Mouse (Mus musculus) heart, embryonic 13.5 days (tissue): Measurements from ENCODE around the gene Ajuba. TPM values are rescaled to one million over a fixed set of nuclear protein-coding genes. Genes with fewer than 3 reads are reported as not detected.
A peak's percentile ranks its signal among the peaks of the same experiment; 100 is the strongest.

Experiments
- ATAC-seq: fragments of 200-750 bp; cut with Nextera tagmentation; 2 replicates; pipeline ENCODE4 v1.8.0; 2017; ENCODE audit warnings: moderate TSS enrichment; ENCODE audit not compliant: insufficient number of reproducible peaks, low FRiP score, low TSS enrichment; ENCODE audit errors: extremely low read depth
- H3K27ac ChIP-seq: fragments of 300-500 bp; sonication (generic); replicated peaks from 2 replicates; pipeline ENCODE4 v1.5.1; 2015; ENCODE audit warnings: moderate library complexity, mild to moderate bottlenecking, inconsistent platforms
- H3K27me3 ChIP-seq: fragments of 300-500 bp; sonication (generic); replicated peaks from 2 replicates; pipeline ENCODE4 v1.6.1; 2015; ENCODE audit warnings: mild to moderate bottlenecking, inconsistent platforms
- H3K36me3 ChIP-seq: fragments of 300-500 bp; sonication (generic); 2 replicates; pipeline ENCODE4 v1.6.1; 2015; ENCODE audit warnings: mild to moderate bottlenecking, inconsistent platforms
- H3K4me1 ChIP-seq: fragments of 300-500 bp; sonication (generic); 2 replicates; pipeline ENCODE4 v1.6.1; 2015; ENCODE audit warnings: inconsistent platforms
- H3K4me2 ChIP-seq: fragments of 300-500 bp; sonication (generic); 2 replicates; pipeline ENCODE4 v1.6.1; 2015; ENCODE audit warnings: inconsistent platforms, mild to moderate bottlenecking, moderate library complexity
- H3K4me3 ChIP-seq: fragments of 300-500 bp; sonication (generic); 2 replicates; pipeline ENCODE4 v1.5.1; 2015; ENCODE audit warnings: moderate library complexity, mild to moderate bottlenecking, inconsistent platforms
- H3K9ac ChIP-seq: fragments of 300-500 bp; sonication (generic); 2 replicates; pipeline ENCODE4 v1.6.1; 2015; ENCODE audit warnings: inconsistent platforms, mild to moderate bottlenecking, moderate library complexity
- H3K9me3 ChIP-seq: fragments of 300-500 bp; sonication (generic); 2 replicates; pipeline ENCODE4 v1.6.1; 2016; ENCODE audit warnings: inconsistent platforms
- WGBS: fragments of 180-500 bp; shearing (Covaris S2); methylation state at CpG from one replicate; pipeline ENCODE4 v1.1.7; 2015; ENCODE audit warnings: mixed read lengths; 5-methylcytosine and 5-hydroxymethylcytosine counted together
- polyA plus RNA-seq: library from polyadenylated mRNA; unstranded; fragments of >200 nt; fragmentation: Nextera tagmentation; extraction: Ambion mirVana; gene quantifications from 2 replicates; pipeline ENCODE4 v1.2.1, GENCODE M21; 2015

Gene Ajuba
- polyA plus RNA-seq, 1 experiment from 2014 or later: 28.1 TPM

DNA sequence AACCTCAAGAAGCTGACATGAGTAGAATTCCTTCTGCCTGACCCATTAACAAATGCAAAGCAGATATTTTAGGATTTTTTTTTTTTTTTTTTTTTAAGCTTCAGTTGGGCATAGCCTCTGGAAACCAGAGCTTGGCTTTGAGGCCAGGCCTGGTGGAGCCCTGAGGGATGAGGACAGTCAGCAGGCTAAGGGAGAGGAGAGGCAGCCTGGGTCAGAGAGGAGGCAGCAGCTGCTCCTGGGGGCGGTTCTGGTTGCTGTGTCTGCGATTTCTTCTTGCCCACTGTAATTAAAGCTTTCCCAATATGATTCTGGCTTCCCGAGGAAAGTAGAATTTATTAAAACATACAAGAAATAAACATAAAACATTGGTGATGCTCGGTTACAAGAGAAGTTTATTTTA is 31.9 kb upstream of the Ajuba start:
- Histone ChIP-seq H3K9ac (no peak overlapping the region), H3K36me3 (peaks cover 36% of the 10 kb centered on the region), H3K9me3 (no peaks in the 10 kb centered on the region), H3K4me1 (peaks cover 11% of the 10 kb centered on the region; the same call in 1 of the 2 replicates), H3K27me3 (no peaks in the 10 kb centered on the region), H3K4me3 (no peak overlapping the region), H3K4me2 (no peak overlapping the region), H3K27ac (no peak overlapping the region)
- no peak for ATAC-seq
- 68% methylated on average over 4 of the region's 4 CpGs for WGBS

DNA sequence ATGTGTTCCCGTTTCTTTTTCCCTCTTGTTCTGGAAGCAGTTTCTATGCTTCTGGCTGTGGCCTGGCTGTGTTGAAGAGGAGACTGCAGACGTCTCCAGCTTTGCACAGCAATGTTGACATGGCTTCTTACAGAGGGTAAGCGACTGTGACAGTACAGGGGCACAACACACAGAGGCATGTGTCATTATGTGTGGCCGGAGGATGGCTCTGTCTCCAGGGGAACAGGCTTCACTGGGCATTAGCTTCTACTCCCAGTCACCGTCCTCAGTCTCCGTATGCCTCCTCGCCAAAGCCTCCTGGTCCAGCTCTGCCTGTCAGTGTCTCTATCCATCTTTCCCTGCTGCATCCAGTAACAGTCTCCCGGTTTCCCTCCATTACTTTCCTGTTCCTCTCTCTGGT is 29.9 kb upstream of the Ajuba start:
- H3K9me3 ChIP-seq: no peaks in the 10 kb centered on the region
- peaks cover 20% of the 10 kb centered on the region for H3K4me1 ChIP-seq
- no peak overlapping the region for H3K4me3 ChIP-seq
- peaks cover 22% of the 10 kb centered on the region for H3K36me3 ChIP-seq
- H3K27ac ChIP-seq: no peak overlapping the region
- no peak overlapping the region for H3K9ac ChIP-seq
- 63% methylated on average over 8 of the region's 8 CpGs for WGBS
- no peak overlapping the region for H3K4me2 ChIP-seq
- no peaks in the 10 kb centered on the region for H3K27me3 ChIP-seq
- no peak for ATAC-seq

DNA sequence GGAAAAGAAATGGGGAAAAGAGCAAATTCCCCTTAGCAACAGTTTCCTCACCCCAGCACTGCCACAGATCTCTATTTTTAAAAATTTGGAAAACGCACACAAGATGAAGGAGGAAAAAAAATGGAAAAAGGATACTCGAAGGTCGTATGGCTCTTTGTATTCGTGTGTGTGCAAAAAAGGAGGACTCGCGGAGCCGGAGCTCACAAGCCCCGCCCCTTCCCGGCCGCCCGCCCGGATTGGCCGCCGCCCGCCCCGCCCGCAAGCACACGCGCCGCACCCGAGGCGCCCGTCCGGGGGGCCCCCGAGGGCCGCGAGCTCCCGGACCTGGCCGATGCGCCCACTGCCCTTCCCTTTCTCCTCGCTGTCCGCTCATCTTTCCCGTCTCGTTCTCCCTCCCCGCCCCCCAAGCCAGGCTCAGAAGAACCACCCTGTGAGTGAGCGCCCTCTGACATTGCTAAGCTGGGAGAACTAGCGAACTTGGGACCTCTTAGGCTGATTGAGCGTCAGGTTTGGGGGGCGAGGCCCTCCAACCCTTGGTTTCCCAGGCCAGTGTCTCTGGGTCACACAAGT is 28.5 kb upstream of the Ajuba start, which contains the start of gene 4931414P19Rik:
TSS of gene 4931414P19Rik (minus strand) at position 242 of the 570 bp plus-strand sequence.
- H3K4me1 ChIP-seq: peaks cover 24% of the 10 kb centered on the region
- H3K27me3 ChIP-seq: no peaks in the 10 kb centered on the region
- peak within 1 kb of the TSS; percentile 78 for H3K4me2 ChIP-seq
- peak; percentile 33; the same call in 1 of the 2 replicates for ATAC-seq
- peak within 1 kb of the TSS; percentile 61 for H3K4me3 ChIP-seq
- under 1% methylated on average over 39 of the region's 39 CpGs for WGBS
- H3K27ac ChIP-seq: peak within 1 kb of the TSS; percentile 86
- H3K36me3 ChIP-seq: peaks cover 10% of the 10 kb centered on the region
- H3K9me3 ChIP-seq: no peaks in the 10 kb centered on the region
- peak within 1 kb of the TSS; percentile 83 for H3K9ac ChIP-seq

GRCm38 (mm10) chr14:54603686-54604085 is 26.3 kb upstream of the Ajuba start:
- Histone ChIP-seq H3K4me3 (peak overlapping the region; percentile 65), H3K9ac (no peak overlapping the region)
- WGBS: 79% methylated on average over 8 of the region's 8 CpGs

DNA sequence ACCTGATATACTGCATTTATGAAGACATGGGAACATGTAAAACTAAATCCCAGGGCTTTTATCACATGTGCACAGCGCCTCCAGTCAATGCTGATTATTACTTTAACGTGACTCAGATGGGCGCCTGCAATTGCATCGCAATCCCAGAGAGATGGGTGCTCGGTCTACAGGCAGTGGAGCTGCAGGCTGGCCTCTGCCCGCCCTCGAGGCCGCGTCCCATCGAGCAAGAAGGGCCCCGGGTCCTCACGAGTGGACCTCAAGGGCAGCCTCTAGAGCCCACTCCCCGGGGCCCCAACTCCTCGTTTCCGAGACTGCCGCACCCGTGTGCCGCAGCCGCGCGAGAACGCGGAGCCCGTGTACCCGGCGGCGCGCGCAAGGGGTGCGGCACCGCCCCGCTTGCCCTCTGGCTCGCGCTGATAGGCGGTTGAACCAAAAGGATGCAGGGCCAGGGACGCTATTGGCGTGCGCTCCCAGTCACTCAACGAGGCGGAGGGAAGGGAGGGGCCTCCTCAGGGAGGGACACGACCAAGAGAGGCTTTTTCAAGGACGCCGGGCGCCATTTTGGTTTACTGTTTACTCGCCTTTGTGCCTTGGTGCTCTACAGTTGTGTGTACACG is 25.8 kb upstream of the Ajuba start:
- peak; percentile 97 for ATAC-seq
- H3K4me2 ChIP-seq: peak overlapping the region; percentile 64
- peak overlapping the region; percentile 84 for H3K9ac ChIP-seq
- H3K4me1 ChIP-seq: peaks cover 24% of the 10 kb centered on the region
- WGBS: under 1% methylated on average over 46 of the region's 46 CpGs
- peak overlapping the region; percentile 94 for H3K27ac ChIP-seq
- no peaks in the 10 kb centered on the region for H3K9me3 ChIP-seq
- H3K4me3 ChIP-seq: peak overlapping the region; percentile 65
- H3K36me3 ChIP-seq: 0 out of 2 replicates have a peak, but pooled peaks cover 4% of the 10 kb centered on the region
- no peaks in the 10 kb centered on the region for H3K27me3 ChIP-seq

More at GRCm38 (mm10) chr14:54603686-54604085, 26.3 kb upstream of the Ajuba start:
- Histone ChIP-seq H3K36me3 (0 out of 2 replicates have a peak, but pooled peaks cover 4% of the 10 kb centered on the region), H3K4me1 (peaks cover 24% of the 10 kb centered on the region), H3K27me3 (no peaks in the 10 kb centered on the region), H3K4me2 (peak overlapping the region; percentile 64), H3K9me3 (no peaks in the 10 kb centered on the region), H3K27ac (peak overlapping the region; percentile 94)
- ATAC-seq: no peak

DNA sequence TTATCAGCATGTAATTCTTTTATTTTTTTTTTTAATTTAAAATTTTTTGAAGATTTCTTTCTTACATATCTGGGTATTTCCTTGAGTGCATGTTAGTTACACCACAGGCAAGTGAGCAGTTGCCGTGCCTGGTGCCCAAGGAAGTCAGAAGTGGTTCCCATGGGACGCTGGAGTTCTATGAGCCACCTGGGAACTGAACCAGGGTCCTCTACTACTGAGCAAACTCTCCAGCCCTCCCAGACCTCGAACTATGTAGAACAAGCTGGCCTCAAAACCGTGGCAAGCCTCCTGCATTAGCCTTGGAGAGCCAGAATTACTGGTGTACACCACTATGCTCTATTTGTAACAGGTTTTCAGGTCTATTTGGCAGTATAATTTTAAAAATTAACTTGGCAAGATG is 25.3 kb upstream of the Ajuba start:
- peak overlapping the region; percentile 65 for H3K4me3 ChIP-seq
- H3K27me3 ChIP-seq: no peaks in the 10 kb centered on the region
- 0 out of 2 replicates have a peak, but pooled peaks cover 4% of the 10 kb centered on the region for H3K36me3 ChIP-seq
- H3K9me3 ChIP-seq: no peaks in the 10 kb centered on the region
- peak overlapping the region; percentile 94 for H3K27ac ChIP-seq
- peak overlapping the region; percentile 64 for H3K4me2 ChIP-seq
- peak overlapping the region; percentile 84 for H3K9ac ChIP-seq
- H3K4me1 ChIP-seq: peaks cover 24% of the 10 kb centered on the region
- WGBS: 42% methylated on average over 4 of the region's 4 CpGs
- ATAC-seq: no peak

GRCm38 (mm10) chr14:54601601-54602000 is 24.2 kb upstream of the Ajuba start:
- H3K4me1 ChIP-seq: peaks cover 26% of the 10 kb centered on the region

DNA sequence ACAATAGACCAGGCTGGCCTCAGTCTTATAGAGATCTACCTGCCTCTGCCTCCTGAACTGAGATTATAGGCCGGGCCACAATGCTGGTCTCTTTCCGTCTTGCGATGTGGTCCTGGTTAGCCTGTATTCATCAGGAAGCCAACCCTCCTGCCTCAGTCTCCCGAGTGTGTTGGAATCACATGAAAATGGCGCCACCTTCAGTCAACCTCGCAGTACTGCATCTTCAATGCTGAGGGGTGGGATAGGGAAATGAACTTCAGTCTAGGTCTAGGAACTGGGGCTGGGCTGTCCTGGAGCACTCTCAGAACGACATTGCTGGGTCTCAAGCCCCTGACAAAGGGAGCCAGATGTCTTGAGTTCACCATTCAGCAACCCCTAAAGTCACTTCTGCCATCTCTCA is 19.7 kb upstream of the Ajuba start:
- Histone ChIP-seq H3K27ac (no peak overlapping the region), H3K9me3 (no peaks in the 10 kb centered on the region), H3K4me3 (no peak overlapping the region), H3K4me1 (peaks cover 45% of the 10 kb centered on the region), H3K27me3 (no peaks in the 10 kb centered on the region), H3K36me3 (peaks cover 13% of the 10 kb centered on the region; the same call in 1 of the 2 replicates), H3K4me2 (no peak overlapping the region), H3K9ac (no peak overlapping the region)
- no peak for ATAC-seq
- whole genome bisulfite sequencing: 76% methylated on average over 7 of the region's 7 CpGs

More at GRCm38 (mm10) chr14:54601601-54602000, 24.2 kb upstream of the Ajuba start:
- Histone ChIP-seq H3K27me3 (no peaks in the 10 kb centered on the region), H3K9me3 (no peaks in the 10 kb centered on the region), H3K4me3 (no peak overlapping the region), H3K27ac (no peak overlapping the region), H3K9ac (no peak overlapping the region), H3K36me3 (0 out of 2 replicates have a peak, but pooled peaks cover 4% of the 10 kb centered on the region), H3K4me2 (no peak overlapping the region)
- ATAC-seq: no peak
- 51% methylated on average over 2 of the region's 2 CpGs for WGBS

DNA sequence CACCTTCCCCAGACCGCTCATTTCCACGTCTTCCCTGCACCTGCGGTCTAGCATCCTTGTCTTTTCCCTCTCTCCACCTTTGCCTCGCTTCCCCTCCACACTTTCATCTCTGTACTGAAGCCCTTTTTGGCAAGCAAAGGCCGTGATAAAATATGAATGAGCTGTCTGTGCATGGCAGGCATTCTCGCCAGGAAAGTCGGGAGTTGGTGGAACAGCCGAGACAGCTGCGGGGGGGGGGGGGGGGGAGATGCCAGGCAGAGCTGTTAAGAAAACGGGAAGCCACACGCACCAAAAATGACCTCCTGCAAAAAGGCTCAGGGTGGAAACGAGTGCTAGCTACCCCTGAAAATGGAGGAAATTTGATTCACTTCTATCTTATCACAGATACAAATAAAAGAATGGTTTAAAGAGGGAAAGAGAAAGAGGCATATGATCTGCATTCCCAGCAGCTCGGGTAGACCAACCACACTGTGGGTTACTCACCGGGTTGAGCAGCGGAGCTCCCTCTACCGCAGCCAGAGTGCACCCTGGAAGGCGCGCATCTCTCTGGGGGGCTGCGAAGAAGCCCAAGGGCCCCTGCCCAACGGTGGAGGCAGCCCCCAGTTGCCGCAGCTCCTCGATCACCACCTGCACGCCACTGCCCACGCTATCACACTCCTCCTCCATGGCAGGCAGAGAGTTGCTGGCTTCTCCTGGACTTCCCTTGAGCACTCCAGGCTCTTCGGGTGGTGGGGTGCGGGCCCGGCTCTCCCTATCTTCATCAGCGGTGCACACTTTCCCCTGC is 17.5 kb upstream of the Ajuba start:
- H3K36me3 ChIP-seq: peaks cover 26% of the 10 kb centered on the region
- ATAC-seq: no peak
- peak overlapping the region; percentile 60 for H3K4me2 ChIP-seq
- peak overlapping the region; percentile 64 for H3K9ac ChIP-seq
- H3K4me3 ChIP-seq: peak overlapping the region; percentile 38
- H3K27me3 ChIP-seq: no peaks in the 10 kb centered on the region
- 45% methylated on average over 27 of the region's 28 CpGs for WGBS
- peak overlapping the region; percentile 33 for H3K27ac ChIP-seq
- H3K9me3 ChIP-seq: no peaks in the 10 kb centered on the region
- peaks cover 48% of the 10 kb centered on the region for H3K4me1 ChIP-seq

- Histone ChIP-seq H3K4me1 (peaks cover 50% of the 10 kb centered on the region), H3K9me3 (no peaks in the 10 kb centered on the region), H3K27me3 (no peaks in the 10 kb centered on the region), H3K4me3 (no peak overlapping the region), H3K36me3 (peaks cover 24% of the 10 kb centered on the region), H3K9ac (peak overlapping the region; percentile 64; the same call in 1 of the 2 replicates), H3K27ac (peak overlapping the region; percentile 21; the same call in 1 of the 2 replicates), H3K4me2 (peak overlapping the region; percentile 60; the same call in 1 of the 2 replicates)
- WGBS: 91% methylated on average over 3 of the region's 3 CpGs
- no peak for ATAC-seq
Measured at GRCm38 (mm10) chr14:54594055-54594454, 16.7 kb upstream of the Ajuba start.

DNA sequence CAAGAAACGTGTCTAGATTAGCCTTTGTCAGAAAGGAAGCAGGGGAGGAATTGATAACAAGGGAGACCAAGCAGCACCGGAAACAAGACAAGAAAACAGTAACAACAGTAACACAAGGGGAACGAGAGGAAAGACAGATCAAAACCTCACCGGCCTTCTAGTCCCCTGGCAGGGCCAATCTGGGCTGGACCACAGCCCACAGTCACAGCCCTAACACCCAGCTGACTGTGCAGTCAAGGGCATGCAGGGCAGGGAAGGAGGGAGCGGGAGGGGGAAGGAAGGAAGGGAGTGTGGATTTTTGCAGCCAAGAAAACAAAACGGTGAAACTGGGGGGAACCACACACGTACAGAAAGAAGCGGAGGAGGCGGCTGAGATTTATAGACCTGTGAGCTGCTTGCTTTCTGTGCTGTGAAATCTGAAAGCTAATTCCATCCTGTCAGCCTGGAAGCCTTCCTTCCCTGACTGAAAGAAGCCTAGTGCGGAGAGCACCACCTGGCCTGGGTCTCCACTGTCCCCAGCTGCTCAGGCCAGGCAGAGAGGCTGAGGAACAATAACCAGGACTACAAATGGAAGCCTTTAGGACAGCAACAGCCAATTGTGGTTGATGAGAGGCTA is 15.1 kb upstream of the Ajuba start:
- no peaks in the 10 kb centered on the region for H3K27me3 ChIP-seq
- peak overlapping the region; percentile 91 for H3K27ac ChIP-seq
- peaks cover 22% of the 10 kb centered on the region for H3K36me3 ChIP-seq
- peak overlapping the region; percentile 40 for H3K4me2 ChIP-seq
- ATAC-seq: no peak; the same call in 1 of the 2 replicates
- WGBS: 35% methylated on average over 10 of the region's 10 CpGs
- H3K9me3 ChIP-seq: no peaks in the 10 kb centered on the region
- H3K9ac ChIP-seq: peak overlapping the region; percentile 69
- peaks cover 62% of the 10 kb centered on the region for H3K4me1 ChIP-seq
- no peak overlapping the region for H3K4me3 ChIP-seq
